Mouse (Mus musculus): ENCODE measurements around the gene Rab35. TPM values are rescaled to one million over a fixed set of nuclear protein-coding genes. Genes with fewer than 3 reads are reported as not detected.

Gene Rab35
- polyA plus RNA-seq, 1 experiment, result 77.6 TPM

DNA sequence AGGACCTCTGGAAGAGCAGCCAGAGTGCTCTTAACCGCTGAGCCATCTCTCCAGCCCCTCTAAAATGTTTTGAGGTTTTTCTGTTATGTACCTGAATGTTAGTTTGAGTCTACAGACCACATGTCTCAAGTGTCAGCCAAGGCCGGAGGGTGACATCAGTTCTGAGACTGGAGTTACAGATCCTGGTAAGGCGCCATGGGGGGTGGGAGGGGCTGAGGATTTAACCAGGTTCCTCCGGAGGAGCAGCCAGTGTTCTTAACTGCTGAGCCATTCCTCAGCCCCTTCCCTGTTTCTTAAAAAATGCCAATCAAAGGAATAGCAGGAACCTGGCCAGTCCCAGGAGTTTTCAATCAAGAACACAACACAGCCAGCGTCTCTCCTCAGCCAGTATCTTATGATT, 1.4 kb upstream of the Rab35 start:
- no peak for TF ChIP-seq GATA1 (IDR thresholded peaks at IDR 0.05; ENCODE audit: low read length)

GRCm38 (mm10) chr5:115632358-115632714, 628 bp downstream of the Rab35 start:
- no peak for TF ChIP-seq GATA1 (IDR thresholded peaks at IDR 0.05; ENCODE audit: low read length)

- no peak for TF ChIP-seq GATA1 (IDR thresholded peaks at IDR 0.05; ENCODE audit: low read length)
Measured at GRCm38 (mm10) chr5:115633060-115633459, 1.4 kb downstream of the Rab35 start.

- TF ChIP-seq GATA1 (IDR thresholded peaks at IDR 0.05; ENCODE audit: low read length), result peak; percentile 62
Measured at GRCm38 (mm10) chr5:115634046-115634445, 2.3 kb downstream of the Rab35 start.

- TF ChIP-seq GATA1 (IDR thresholded peaks at IDR 0.05; ENCODE audit: low read length), result no peak
Measured at GRCm38 (mm10) chr5:115635536-115635935, 3.8 kb downstream of the Rab35 start.

GRCm38 (mm10) chr5:115644192-115644591, 12.5 kb downstream of the Rab35 start:
- TF ChIP-seq GATA1 (IDR thresholded peaks at IDR 0.05; ENCODE audit: low read length), result no peak

DNA sequence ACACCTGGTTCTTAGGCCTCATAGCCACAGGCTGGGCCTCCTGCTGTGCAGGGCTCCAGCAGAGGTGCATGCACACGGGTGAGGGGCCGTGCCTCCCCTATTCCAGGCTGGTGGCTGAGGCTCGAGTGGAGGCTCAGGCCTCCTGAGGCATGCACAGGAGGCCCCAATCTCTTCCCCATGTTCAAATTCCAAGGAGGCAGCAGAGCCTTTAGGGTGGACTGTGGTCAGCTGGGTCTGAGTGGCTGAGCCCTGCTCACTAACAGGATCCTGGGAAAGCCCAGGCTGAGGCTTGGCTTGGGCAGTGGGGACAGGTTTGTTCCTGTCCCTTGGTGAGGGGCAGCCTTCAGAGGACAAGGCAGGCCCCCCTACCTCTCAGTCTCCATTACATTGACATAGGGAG, 17.2 kb downstream of the Rab35 start:
- TF ChIP-seq GATA1 (IDR thresholded peaks at IDR 0.05; ENCODE audit: low read length), result no peak

GRCm38 (mm10) chr5:115649699-115650098, 18.0 kb downstream of the Rab35 start:
- TF ChIP-seq GATA1 (IDR thresholded peaks at IDR 0.05; ENCODE audit: low read length), result no peak

DNA sequence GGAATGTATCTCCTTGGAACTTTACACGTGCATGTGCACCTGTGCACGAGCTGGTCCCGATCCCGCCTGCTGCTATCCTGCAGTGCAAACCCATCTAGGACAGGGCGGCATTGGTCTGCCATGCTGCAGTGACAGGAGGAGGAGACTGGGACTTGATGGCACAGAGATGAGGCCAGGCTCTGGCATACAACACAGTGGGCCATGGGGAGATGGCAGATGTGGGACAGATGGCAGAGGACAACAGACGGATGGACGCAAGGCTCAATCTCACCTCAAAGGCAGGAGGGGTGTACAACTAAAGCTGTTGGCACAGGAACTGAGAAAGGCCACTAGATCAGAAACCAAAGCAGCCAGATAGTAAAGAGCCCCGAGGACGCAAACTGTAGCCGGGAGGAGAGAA, 19.2 kb downstream of the Rab35 start:
- TF ChIP-seq GATA1 (IDR thresholded peaks at IDR 0.05; ENCODE audit: low read length), result no peak

- TF ChIP-seq GATA1 (IDR thresholded peaks at IDR 0.05; ENCODE audit: low read length), result no peak
Measured at GRCm38 (mm10) chr5:115651821-115652220, 20.1 kb downstream of the Rab35 start.

GRCm38 (mm10) chr5:115652681-115653575, 21.2 kb downstream of the Rab35 start:
- no peak for TF ChIP-seq GATA1 (IDR thresholded peaks at IDR 0.05; ENCODE audit: low read length)

GRCm38 (mm10) chr5:115653776-115654175, 22.1 kb downstream of the Rab35 start:
- TF ChIP-seq GATA1 (IDR thresholded peaks at IDR 0.05; ENCODE audit: low read length), result no peak

DNA sequence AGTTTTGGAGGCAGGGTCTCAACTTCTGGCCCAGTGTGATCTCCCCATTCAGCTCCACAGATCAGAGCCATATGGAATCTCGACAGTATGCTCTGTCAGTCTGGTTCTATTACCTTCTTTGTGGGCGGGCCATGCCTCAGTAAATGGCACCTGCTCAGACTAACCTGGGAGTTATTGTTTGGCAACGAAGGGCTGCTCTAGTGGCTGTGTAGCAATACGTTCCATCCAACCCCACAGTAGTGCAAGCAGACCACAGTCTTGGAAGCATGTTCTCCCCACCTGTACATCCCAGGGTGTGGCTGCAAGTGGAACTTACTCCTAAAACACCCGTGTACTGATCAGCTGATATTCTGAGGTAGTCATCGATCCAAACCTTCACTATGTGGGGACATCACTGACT, 25.0 kb downstream of the Rab35 start:
- TF ChIP-seq GATA1 (IDR thresholded peaks at IDR 0.05; ENCODE audit: low read length), result no peak

- TF ChIP-seq GATA1 (IDR thresholded peaks at IDR 0.05; ENCODE audit: low read length), result no peak
Measured at GRCm38 (mm10) chr5:115657234-115657633, 25.5 kb downstream of the Rab35 start.

- TF ChIP-seq GATA1 (IDR thresholded peaks at IDR 0.05; ENCODE audit: low read length), result no peak
Measured at GRCm38 (mm10) chr5:115658352-115658751, 26.6 kb downstream of the Rab35 start.

- TF ChIP-seq GATA1 (IDR thresholded peaks at IDR 0.05; ENCODE audit: low read length), result no peak
Measured at GRCm38 (mm10) chr5:115662658-115663057, 30.9 kb downstream of the Rab35 start.

GRCm38 (mm10) chr5:115666366-115667065, 34.8 kb downstream of the Rab35 start:
- TF ChIP-seq GATA1 (IDR thresholded peaks at IDR 0.05; ENCODE audit: low read length), result no peak
